Mouse (Mus musculus) left cerebral cortex, adult 9 months (tissue): Measurements from ENCODE around the gene Rcbtb2.

Experiments used
- DNase-seq, 2 experiments: peaks; one replicate each; pipeline ENCODE4 v3.0.0; 2022; ENCODE audit warnings: low spot score in 2 of 2

Rcbtb2 gene

GRCm38 (mm10) chr14:73204016-73204415 is 81.2 kb downstream of the Rcbtb2 start:
- DNase-seq, result no peak

- DNase-seq, result no peak
Measured at GRCm38 (mm10) chr14:73209262-73209661, 86.4 kb downstream of the Rcbtb2 start.

- no peak for DNase-seq
Measured at GRCm38 (mm10) chr14:73210196-73210595, 87.4 kb downstream of the Rcbtb2 start.

- no peak for DNase-seq
Measured at GRCm38 (mm10) chr14:73211477-73211876, 88.6 kb downstream of the Rcbtb2 start.

- no peak for DNase-seq
Measured at GRCm38 (mm10) chr14:73217062-73217461, 94.2 kb downstream of the Rcbtb2 start.

GRCm38 (mm10) chr14:73222316-73222970 is 99.6 kb downstream of the Rcbtb2 start:
- DNase-seq, result no peak

GRCm38 (mm10) chr14:73226346-73226745 is 103.5 kb downstream of the Rcbtb2 start:
- DNase-seq, result no peak

GRCm38 (mm10) chr14:73226849-73227248 is 104.0 kb downstream of the Rcbtb2 start:
- no peak for DNase-seq

- no peak for DNase-seq
Measured at GRCm38 (mm10) chr14:73231286-73231982, 108.6 kb downstream of the Rcbtb2 start.

- no peak for DNase-seq
Measured at GRCm38 (mm10) chr14:73234468-73235031, 111.7 kb downstream of the Rcbtb2 start.

GRCm38 (mm10) chr14:73237848-73238321 is 115.0 kb downstream of the Rcbtb2 start, which contains the start of gene Lpar6:
TSS of gene Lpar6 (plus strand) at chr14:73237895.
- peak in 1 of 2 experiments; percentile 27 for DNase-seq

GRCm38 (mm10) chr14:73238498-73239250 is 115.8 kb downstream of the Rcbtb2 start:
- peak in 1 of 2 experiments; percentile 13 for DNase-seq

- DNase-seq, result no peak
Measured at GRCm38 (mm10) chr14:73239291-73239690, 116.5 kb downstream of the Rcbtb2 start.

GRCm38 (mm10) chr14:73239857-73240256 is 117.0 kb downstream of the Rcbtb2 start:
- no peak for DNase-seq

GRCm38 (mm10) chr14:73244061-73244597 is 121.3 kb downstream of the Rcbtb2 start:
- no peak for DNase-seq

- DNase-seq, result no peak
Measured at GRCm38 (mm10) chr14:73250056-73250455, 127.2 kb downstream of the Rcbtb2 start.

- DNase-seq, result no peak
Measured at GRCm38 (mm10) chr14:73252276-73252675, 129.4 kb downstream of the Rcbtb2 start.

GRCm38 (mm10) chr14:73253453-73254251 is 130.8 kb downstream of the Rcbtb2 start:
- no peak for DNase-seq

GRCm38 (mm10) chr14:73254412-73254811 is 131.6 kb downstream of the Rcbtb2 start:
- DNase-seq, result no peak

GRCm38 (mm10) chr14:73255426-73255970 is 132.7 kb downstream of the Rcbtb2 start:
- no peak for DNase-seq

GRCm38 (mm10) chr14:73257348-73257747 is 134.5 kb downstream of the Rcbtb2 start:
- DNase-seq, result no peak
